Mouse (Mus musculus) hindbrain, embryonic 10.5 days (tissue): ENCODE results near the gene Ndufa8. TPM values are rescaled to one million over a fixed set of nuclear protein-coding genes. Genes with fewer than 3 reads are reported as not detected.

Source experiments
- DNase-seq: peaks from one replicate; pipeline ENCODE4 v3.0.0-alpha.2; 2017; ENCODE audit warnings: low spot score
- H3K27ac ChIP-seq: fragments of 300-500 bp; sonication (generic); 2 replicates; pipeline ENCODE4 v1.5.1; 2016; ENCODE audit warnings: mild to moderate bottlenecking, moderate library complexity
- H3K27me3 ChIP-seq: fragments of 300-500 bp; sonication (generic); 2 replicates; pipeline ENCODE4 v1.6.1; 2016; ENCODE audit warnings: mild to moderate bottlenecking; ENCODE audit not compliant: poor library complexity, insufficient read depth, severe bottlenecking
- H3K36me3 ChIP-seq: fragments of 300-500 bp; sonication (generic); 2 replicates; pipeline ENCODE4 v1.6.1; 2016; ENCODE audit warnings: mild to moderate bottlenecking, moderate library complexity
- H3K4me1 ChIP-seq: fragments of 300-500 bp; sonication (generic); replicated peaks from 2 replicates; pipeline ENCODE4 v1.6.1; 2016; ENCODE audit warnings: mild to moderate bottlenecking
- H3K4me3 ChIP-seq: fragments of 300-500 bp; sonication (generic); 2 replicates; pipeline ENCODE4 v1.5.1; 2016; ENCODE audit warnings: mild to moderate bottlenecking, moderate library complexity
- H3K9me3 ChIP-seq: fragments of 300-500 bp; sonication (generic); 2 replicates; pipeline ENCODE4 v1.6.1; 2016; ENCODE audit warnings: mild to moderate bottlenecking, moderate library complexity
- WGBS: fragments of 180-500 bp; shearing (Covaris S2); methylation state at CpG from one replicate; pipeline ENCODE4 v1.1.7; 2016; 5-methylcytosine and 5-hydroxymethylcytosine counted together
- polyA plus RNA-seq: library from polyadenylated mRNA; unstranded; fragments of >200 nt; fragmentation: Nextera tagmentation; extraction: Ambion mirVana; gene quantifications from 2 replicates; pipeline ENCODE4 v1.2.1, GENCODE M21; 2016

The Ndufa8 gene
- polyA plus RNA-seq, 1 experiment from 2014 or later = 224 TPM

GRCm38 (mm10) chr2:35998416-35998815 lies 50.8 kb downstream of the Ndufa8 start:
- WGBS = 88% methylated on average over 5 of the region's 5 CpGs
- Histone ChIP-seq H3K36me3 (no peaks in the 10 kb centered on the region), H3K4me3 (no peak overlapping the region), H3K27me3 (peaks cover under 1% of the 10 kb centered on the region; the same call in 1 of the 2 replicates), H3K4me1 (no peaks in the 10 kb centered on the region), H3K9me3 (no peaks in the 10 kb centered on the region), H3K27ac (no peak overlapping the region)
- DNase-seq = no peak

- H3K36me3 ChIP-seq = no peaks in the 10 kb centered on the region
- H3K9me3 ChIP-seq = no peaks in the 10 kb centered on the region
- 85% methylated on average over 2 of the region's 2 CpGs for WGBS
- no peak overlapping the region for H3K4me3 ChIP-seq
- H3K4me1 ChIP-seq = no peaks in the 10 kb centered on the region
- no peaks in the 10 kb centered on the region; the same call in 1 of the 2 replicates for H3K27me3 ChIP-seq
- DNase-seq = no peak
- no peak overlapping the region for H3K27ac ChIP-seq
Measured at GRCm38 (mm10) chr2:35996753-35997152, 52.5 kb downstream of the Ndufa8 start.

DNA sequence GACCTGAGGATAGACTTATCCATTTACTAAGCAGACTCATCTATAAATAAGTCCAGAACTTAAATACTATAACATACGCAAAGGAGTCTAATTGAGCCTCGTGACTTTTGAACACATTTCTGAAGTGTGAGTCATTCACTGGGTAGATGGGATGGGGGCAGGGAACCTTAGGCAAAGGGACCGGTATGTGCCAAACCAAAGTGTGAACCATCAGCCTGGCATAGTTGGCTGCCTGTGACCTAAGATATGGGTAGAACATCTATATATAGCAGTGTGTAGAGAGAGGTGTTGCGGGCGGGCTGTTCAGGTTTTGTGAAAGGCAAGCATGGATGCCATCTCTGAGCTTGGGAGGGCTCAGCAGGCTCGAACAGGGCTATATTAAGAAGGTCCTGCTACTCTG lies 54.9 kb downstream of the Ndufa8 start:
- Histone ChIP-seq H3K4me3 (no peak overlapping the region), H3K9me3 (no peaks in the 10 kb centered on the region), H3K27me3 (no peaks in the 10 kb centered on the region; the same call in 1 of the 2 replicates), H3K27ac (no peak overlapping the region), H3K4me1 (no peaks in the 10 kb centered on the region), H3K36me3 (no peaks in the 10 kb centered on the region)
- DNase-seq = no peak
- WGBS = 89% methylated on average over 6 of the region's 6 CpGs

DNA sequence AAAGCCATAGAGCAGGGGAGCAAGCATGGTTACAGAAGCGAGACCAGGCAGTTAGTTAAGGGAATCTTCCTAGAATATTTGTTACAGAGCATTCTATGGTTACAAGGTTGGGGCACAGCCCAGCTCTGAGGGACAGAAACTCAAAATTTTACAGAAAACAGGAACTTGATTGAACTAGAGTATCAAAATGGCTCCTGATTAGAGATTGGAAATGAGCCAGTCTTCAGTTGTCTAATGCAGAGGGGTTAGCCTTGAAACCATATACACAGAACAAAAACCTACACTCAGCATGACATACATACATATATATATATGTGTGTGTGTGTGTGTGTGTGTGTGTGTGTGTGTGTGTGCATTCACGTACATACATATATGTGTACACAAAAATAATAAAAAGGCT lies 55.7 kb downstream of the Ndufa8 start:
- Histone ChIP-seq H3K27me3 (no peaks in the 10 kb centered on the region; the same call in 1 of the 2 replicates), H3K9me3 (no peaks in the 10 kb centered on the region), H3K4me3 (no peak overlapping the region), H3K27ac (no peak overlapping the region), H3K4me1 (no peaks in the 10 kb centered on the region), H3K36me3 (no peaks in the 10 kb centered on the region)
- 85% methylated on average over 2 of the region's 2 CpGs for WGBS
- no peak for DNase-seq

DNA sequence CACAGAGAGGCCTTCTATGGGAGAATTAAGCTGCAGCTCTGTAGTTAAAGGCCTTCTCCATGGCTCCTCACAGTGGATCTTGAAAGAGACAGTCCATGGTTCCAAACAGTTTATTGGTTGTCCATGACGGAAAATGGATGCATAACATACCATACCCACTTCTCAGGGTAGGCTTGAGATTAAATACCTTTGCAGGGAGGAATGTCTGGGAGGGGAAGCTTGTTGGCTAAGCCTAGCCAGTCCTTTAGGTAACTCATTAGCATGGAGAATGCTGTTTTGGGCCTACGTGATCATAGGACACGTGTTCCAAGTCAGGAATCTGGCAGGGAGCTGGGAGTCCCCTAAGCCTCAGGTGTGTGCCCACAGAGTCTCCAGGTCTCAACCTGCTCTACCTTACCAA lies 56.9 kb downstream of the Ndufa8 start:
- 87% methylated on average over 3 of the region's 3 CpGs for WGBS
- no peak for DNase-seq
- no peaks in the 10 kb centered on the region for H3K36me3 ChIP-seq
- no peaks in the 10 kb centered on the region for H3K4me1 ChIP-seq
- H3K27me3 ChIP-seq = no peaks in the 10 kb centered on the region; the same call in 1 of the 2 replicates
- H3K27ac ChIP-seq = no peak overlapping the region
- no peak overlapping the region for H3K4me3 ChIP-seq
- H3K9me3 ChIP-seq = no peaks in the 10 kb centered on the region

Other genes starting within 250 kb of the Ndufa8 start
- 0.86 and 1.6 TPM in 2 replicates for gene Ttll11, start 69.5 kb downstream of the Ndufa8 start, polyA plus RNA-seq
- 1.3 and 4.0 TPM in 2 replicates for gene Morn5, start 52 bp upstream of the Ndufa8 start, polyA plus RNA-seq
- gene Lhx6, start 56.0 kb upstream of the Ndufa8 start, polyA plus RNA-seq = 0.84 and 2.0 TPM in 2 replicates
- 24.7 and 25.9 TPM in 2 replicates for gene Mrrf, start 87.0 kb upstream of the Ndufa8 start, polyA plus RNA-seq
- 88.2 and 98.7 TPM in 2 replicates for gene Rbm18, start 87.4 kb upstream of the Ndufa8 start, polyA plus RNA-seq
- gene Ptgs1, start 181.0 kb upstream of the Ndufa8 start, polyA plus RNA-seq = 4.5 and 5.2 TPM in 2 replicates